Mouse (Mus musculus) spleen, adult 2 months (tissue): Measurements from ENCODE around the gene Cxcl10. TPM values are rescaled to one million over a fixed set of nuclear protein-coding genes. Genes with fewer than 3 reads are reported as not detected.

ENCODE experiments used
- DNase-seq, 2 experiments: peaks; one replicate each; pipeline versions ENCODE4 v3.0.0 to v3.0.0-alpha.2; 2012 to 2021; ENCODE audit warnings: low spot score in 2 of 2, low read depth in 1 of 2
- H3K27ac ChIP-seq: fragments of 200-500 bp; 2 replicates; pipeline ENCODE4 v1.5.1; 2012; ENCODE audit warnings: low read length, inconsistent platforms; ENCODE audit not compliant: insufficient read depth
- H3K27me3 ChIP-seq: fragments of 200-500 bp; 2 replicates; pipeline ENCODE4 v1.6.1; 2012; ENCODE audit warnings: mild to moderate bottlenecking, moderate library complexity, low read length, inconsistent platforms; ENCODE audit not compliant: control insufficient read depth, insufficient read depth
- H3K36me3 ChIP-seq: fragments of 200-500 bp; 2 replicates; pipeline ENCODE4 v1.6.1; 2012; ENCODE audit warnings: mild to moderate bottlenecking, low read length, inconsistent platforms; ENCODE audit not compliant: control insufficient read depth, insufficient read depth
- H3K4me1 ChIP-seq: fragments of 200-500 bp; 2 replicates; pipeline ENCODE4 v1.6.1; 2011; ENCODE audit warnings: inconsistent platforms; ENCODE audit not compliant: control insufficient read depth, insufficient read depth, insufficient read length
- H3K4me3 ChIP-seq: fragments of 200-500 bp; 2 replicates; pipeline ENCODE4 v1.5.1; 2011; ENCODE audit warnings: mild to moderate bottlenecking, inconsistent platforms; ENCODE audit not compliant: insufficient read depth, insufficient read length; ENCODE audit errors: extremely low read depth
- CTCF ChIP-seq: fragments of 200-500 bp; IDR thresholded peaks from 2 replicates; pipeline ENCODE4 v1.5.1; 2011; ENCODE audit warnings: mild to moderate bottlenecking, inconsistent platforms; ENCODE audit not compliant: insufficient read depth, insufficient read length, insufficient replicate concordance; ENCODE audit errors: extremely low read depth
- POLR2A ChIP-seq: fragments of 200-500 bp; IDR thresholded peaks from 2 replicates; pipeline ENCODE4 v1.6.1; 2011; ENCODE audit warnings: low read depth, low read length, inconsistent platforms
- WGBS: fragments of 180-500 bp; shearing (Covaris S2); methylation state at CpG from one replicate; pipeline ENCODE4 v1.1.7; 2018; 5-methylcytosine and 5-hydroxymethylcytosine counted together
- polyA plus RNA-seq: library from polyadenylated mRNA; depleted of rRNA; stranded (reverse); fragments of >200 nt; gene quantifications from 2 replicates; pipeline ENCODE4 v1.2.3, GENCODE M21; 2012

The Cxcl10 gene
- polyA plus RNA-seq, 1 experiment = 33.9 TPM

GRCm38 (mm10) chr5:92381550-92382348 is 33.1 kb upstream of the Cxcl10 start:
- 32% methylated on average over 12 of the region's 12 CpGs for WGBS
- Histone ChIP-seq H3K4me3 (no peak overlapping the region), H3K27ac (no peak overlapping the region), H3K4me1 (peaks cover 2% of the 10 kb centered on the region; the same call in 1 of the 2 replicates), H3K27me3 (no peaks in the 10 kb centered on the region), H3K36me3 (no peaks in the 10 kb centered on the region)
- peak; percentile 65 to 75 for DNase-seq
- TF ChIP-seq POLR2A (no peak), CTCF (peak; percentile 56; the same call in 1 of the 2 replicates)

- DNase-seq = no peak
- 77% methylated on average over 13 of the region's 13 CpGs for WGBS
- Histone ChIP-seq H3K36me3 (no peaks in the 10 kb centered on the region), H3K27me3 (no peaks in the 10 kb centered on the region), H3K4me3 (no peak overlapping the region), H3K27ac (no peak overlapping the region), H3K4me1 (peaks cover 12% of the 10 kb centered on the region; the same call in 1 of the 2 replicates)
- TF ChIP-seq POLR2A = no peak
- TF ChIP-seq CTCF = no peak
These were observed 28.2 kb upstream of the Cxcl10 start for GRCm38 (mm10) chr5:92376795-92377405.

GRCm38 (mm10) chr5:92375368-92375767 is 26.7 kb upstream of the Cxcl10 start:
- Histone ChIP-seq H3K4me1 (peaks cover 10% of the 10 kb centered on the region; the same call in 1 of the 2 replicates), H3K36me3 (no peaks in the 10 kb centered on the region), H3K27me3 (no peaks in the 10 kb centered on the region), H3K27ac (peak overlapping the region; percentile 93), H3K4me3 (peak overlapping the region; percentile 62)
- peak; percentile 44 to 70 for DNase-seq
- 10% methylated on average over 17 of the region's 17 CpGs for WGBS
- TF ChIP-seq POLR2A (no peak; the same call in 1 of the 2 replicates), CTCF (no peak)

- peak; percentile 31 to 53 for DNase-seq
- peak overlapping the region; percentile 62; the same call in 1 of the 2 replicates for H3K4me3 ChIP-seq
- 2% methylated on average over 6 of the region's 6 CpGs for WGBS
- no peak for TF ChIP-seq CTCF
- H3K27ac ChIP-seq = peak overlapping the region; percentile 93
- H3K27me3 ChIP-seq = no peaks in the 10 kb centered on the region
- peaks cover 10% of the 10 kb centered on the region; the same call in 1 of the 2 replicates for H3K4me1 ChIP-seq
- H3K36me3 ChIP-seq = no peaks in the 10 kb centered on the region
These were observed 26.0 kb upstream of the Cxcl10 start for GRCm38 (mm10) chr5:92374721-92375142.

GRCm38 (mm10) chr5:92372605-92373004 is 23.9 kb upstream of the Cxcl10 start:
- no peak for DNase-seq
- WGBS = 36% methylated on average over 2 of the region's 2 CpGs
- Histone ChIP-seq H3K4me1 (peaks cover 10% of the 10 kb centered on the region; the same call in 1 of the 2 replicates), H3K4me3 (no peak overlapping the region), H3K36me3 (no peaks in the 10 kb centered on the region), H3K27ac (no peak overlapping the region), H3K27me3 (no peaks in the 10 kb centered on the region)
- no peak for TF ChIP-seq POLR2A
- no peak for TF ChIP-seq CTCF

- H3K4me1 ChIP-seq = peaks cover 10% of the 10 kb centered on the region; the same call in 1 of the 2 replicates
- no peak for DNase-seq
- TF ChIP-seq CTCF (no peak), POLR2A (no peak)
- H3K36me3 ChIP-seq = no peaks in the 10 kb centered on the region
- no peaks in the 10 kb centered on the region for H3K27me3 ChIP-seq
- no peak overlapping the region for H3K4me3 ChIP-seq
- no peak overlapping the region for H3K27ac ChIP-seq
- 93% methylated on average over 14 of the region's 14 CpGs for WGBS
These were observed 22.8 kb upstream of the Cxcl10 start for GRCm38 (mm10) chr5:92371361-92371976.
